28 mouse cellular contexts compared by ENCODE assay signal in genomic region chr10:14130270-14130669, GRCm38 (mm10).
DNase-seq lines count a peak whose midpoint lies in the region; ATAC-seq and TF ChIP-seq lines count a peak whose summit lies in the region.
"Had no signal": no experiment of that assay in that cellular context is flagged by ENCODE, and none has a peak within 500 bp of the region (broad histone marks: within the 10 kb centered on the region; RNA-seq: fewer than 3 reads in every experiment).

No protein-coding gene starts in this region.

- no peak for TF ChIP-seq CTCF in layer of hippocampus, adult 2 months (conservative IDR thresholded peaks at IDR 0.05)

- no peak overlapping the region for H3K27ac ChIP-seq in heart, embryonic 10.5 days
- peak overlapping the region; percentile 53; the same call in 1 of the 2 replicates for H3K27ac ChIP-seq in layer of hippocampus, adult 2 months
- H3K27ac ChIP-seq in limb, embryonic 10.5 days = no peak overlapping the region
- H3K27ac ChIP-seq: heart, embryonic 13.5 days; hindbrain, embryonic 12.5 days; hindbrain, postnatal 0 days; intestine, embryonic 15.5 days; limb, embryonic 13.5 days; lung, embryonic 15.5 days; midbrain, embryonic 12.5 days; neural tube, embryonic 12.5 days had no signal

- H3K4me3 ChIP-seq in heart, embryonic 10.5 days = no peak overlapping the region
- H3K4me3 ChIP-seq in layer of hippocampus, adult 2 months = no peak overlapping the region
- H3K4me3 ChIP-seq in limb, embryonic 10.5 days = no peak overlapping the region
- H3K4me3 ChIP-seq: erythroblast, embryonic 14.5 days; heart, embryonic 13.5 days; hindbrain, embryonic 12.5 days; intestine, embryonic 15.5 days; limb, embryonic 13.5 days; lung, embryonic 15.5 days; megakaryocyte, embryonic 14.5 days; midbrain, embryonic 12.5 days; myocyte; neural tube, embryonic 12.5 days had no signal

- peaks cover 52% of the 10 kb centered on the region for H3K36me3 ChIP-seq in heart, embryonic 10.5 days
- no peaks in the 10 kb centered on the region for H3K36me3 ChIP-seq in limb, embryonic 10.5 days

- WGBS in heart, embryonic 10.5 days = 80% methylated on average over 8 of the region's 8 CpGs
- 84% methylated on average over 8 of the region's 8 CpGs for WGBS in limb, embryonic 10.5 days

- ATAC-seq in cerebellum, adult (ENCODE audit: insufficient number of reproducible peaks, low FRiP score, low TSS enrichment) = no peak
- ATAC-seq: forebrain, postnatal 0 days; hindbrain, postnatal 0 days; intestine, embryonic 15.5 days had no signal

- H3K4me1 ChIP-seq in heart, embryonic 10.5 days = no peaks in the 10 kb centered on the region
- H3K4me1 ChIP-seq in limb, embryonic 10.5 days = no peaks in the 10 kb centered on the region
- H3K4me1 ChIP-seq: heart, embryonic 13.5 days; hindbrain, embryonic 12.5 days; intestine, embryonic 15.5 days; limb, embryonic 13.5 days; lung, embryonic 15.5 days; megakaryocyte, embryonic 14.5 days; midbrain, embryonic 12.5 days; neural tube, embryonic 12.5 days had no signal

- DNase-seq in adrenal gland, adult 2 months = peak; percentile 11
- no peak for DNase-seq in adrenal gland, adult 8-10 months
- peak; percentile 96 for DNase-seq in heart, adult 11 months
- no peak for DNase-seq in heart, embryonic 10.5 days (ENCODE audit: low spot score)
- DNase-seq in layer of hippocampus, adult 2 months (ENCODE audit: low spot score in 2 of 2) = no peak
- DNase-seq in layer of hippocampus, postnatal 14 days (ENCODE audit: low spot score in 2 of 2) = no peak
- peak; percentile 27 for DNase-seq in limb, embryonic 10.5 days (ENCODE audit: low spot score)
- DNase-seq: cerebellum, postnatal 14 days; forebrain, postnatal 0 days; gastrocnemius, postnatal 25 days; heart, postnatal 14 days; kidney, adult 2 months; kidney, postnatal 36 days; layer of hippocampus, postnatal 36 days; thymus, postnatal 14 days had no signal

- H3K27me3 ChIP-seq in heart, embryonic 10.5 days (ENCODE audit: insufficient read depth, poor library complexity, severe bottlenecking) = no peaks in the 10 kb centered on the region
- H3K27me3 ChIP-seq in limb, embryonic 10.5 days (ENCODE audit: low read depth, poor library complexity, severe bottlenecking) = no peaks in the 10 kb centered on the region
- H3K27me3 ChIP-seq: CH12.LX; heart, embryonic 13.5 days; hindbrain, embryonic 12.5 days; intestine, embryonic 15.5 days; lung, embryonic 15.5 days; megakaryocyte, embryonic 14.5 days; midbrain, embryonic 12.5 days; neural tube, embryonic 12.5 days had no signal

- H3K9me3 ChIP-seq in heart, embryonic 10.5 days = no peaks in the 10 kb centered on the region
- H3K9me3 ChIP-seq in limb, embryonic 10.5 days (replicated peaks) = no peaks in the 10 kb centered on the region
- H3K9me3 ChIP-seq: heart, embryonic 13.5 days; hindbrain, embryonic 12.5 days; intestine, embryonic 15.5 days; limb, embryonic 13.5 days; lung, embryonic 15.5 days; midbrain, embryonic 12.5 days; neural tube, embryonic 12.5 days had no signal

Comparison
In these comparisons a context has a peak if more than half of its experiments do, and no peak if none do; other contexts are left out.
1. DNase-seq: peak in adrenal gland, adult 2 months (single experiment), heart, adult 11 months (single experiment) and limb, embryonic 10.5 days (single experiment); none in adrenal gland, adult 8-10 months (single experiment), heart, embryonic 10.5 days (single experiment), layer of hippocampus, adult 2 months (0 of 2) and layer of hippocampus, postnatal 14 days (0 of 2).